Mouse (Mus musculus): ENCODE measurements at regions not wholly inside any gene's neighbourhood (a gene's known extent, or its start where the extent isn't known, plus 50 kb on each side); places are given as distances from the start of the nearest gene placed in this dataset.
"Not testable (repeated sequence)": the region's sequence is repeated elsewhere in the genome, so short reads cannot be mapped to it uniquely, and the experiment has no call there.

DNA sequence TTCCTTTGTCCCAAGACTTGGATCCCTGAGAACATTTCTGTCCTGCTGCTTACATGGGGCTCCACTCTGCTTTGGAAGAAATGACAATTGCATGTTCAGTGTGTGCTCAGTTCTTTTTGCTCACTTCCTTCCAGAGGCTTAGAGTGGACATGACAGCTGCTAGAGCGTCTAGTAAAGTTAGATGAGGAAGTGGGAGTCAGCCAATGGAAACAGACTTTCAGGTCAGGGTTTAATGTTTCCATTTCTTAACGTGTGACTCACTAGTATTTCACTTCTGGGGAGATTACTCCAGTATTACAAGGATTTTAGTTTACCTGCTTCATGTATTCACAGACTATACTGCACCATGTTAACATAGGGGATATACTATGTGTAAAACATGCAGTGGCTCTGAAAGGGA lies 759.3 kb upstream of the Gm38303 start:
- no peak for DNase-seq

DNA sequence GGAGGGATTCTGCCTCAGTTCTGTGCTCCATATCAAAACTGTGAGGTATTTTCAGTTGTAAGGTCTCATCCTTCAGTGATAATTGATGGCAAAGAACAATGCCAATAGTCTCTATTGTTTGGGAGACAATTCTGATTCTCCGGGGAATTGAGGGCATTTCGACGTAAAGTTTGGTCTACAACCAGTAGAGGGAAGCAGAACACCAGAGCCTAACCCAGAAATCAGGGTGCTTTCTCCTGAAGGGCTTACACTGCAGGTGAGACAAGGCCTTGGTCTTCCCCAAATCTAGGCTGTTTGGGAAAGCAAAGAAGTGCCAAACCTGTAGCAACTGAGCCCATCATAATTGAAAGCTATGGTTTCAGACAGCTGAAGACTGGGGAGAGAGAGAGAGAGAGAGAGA lies 758.7 kb upstream of the Gm38303 start:
- DNase-seq = peak in 1 of 2 experiments; percentile 1

DNA sequence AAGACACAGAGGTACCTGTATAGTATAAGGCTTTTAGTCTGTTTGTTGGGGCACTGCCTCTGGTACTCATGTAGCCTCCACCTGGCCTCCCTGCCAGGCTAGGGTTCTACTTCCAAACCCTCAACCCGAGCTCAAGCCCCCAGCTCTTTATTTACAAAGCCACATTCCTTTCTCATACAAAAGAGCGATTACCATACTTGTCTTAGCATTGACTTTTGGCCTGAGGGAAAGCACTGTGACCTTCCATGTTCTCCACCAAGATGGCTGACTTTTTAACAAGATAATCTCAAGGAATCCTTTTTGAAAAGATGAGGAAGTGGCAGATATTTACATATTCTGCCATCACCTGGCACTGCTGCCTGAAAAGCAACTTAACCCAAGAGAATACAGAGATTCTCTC lies 747.8 kb upstream of the Gm38303 start:
- DNase-seq = no peak

DNA sequence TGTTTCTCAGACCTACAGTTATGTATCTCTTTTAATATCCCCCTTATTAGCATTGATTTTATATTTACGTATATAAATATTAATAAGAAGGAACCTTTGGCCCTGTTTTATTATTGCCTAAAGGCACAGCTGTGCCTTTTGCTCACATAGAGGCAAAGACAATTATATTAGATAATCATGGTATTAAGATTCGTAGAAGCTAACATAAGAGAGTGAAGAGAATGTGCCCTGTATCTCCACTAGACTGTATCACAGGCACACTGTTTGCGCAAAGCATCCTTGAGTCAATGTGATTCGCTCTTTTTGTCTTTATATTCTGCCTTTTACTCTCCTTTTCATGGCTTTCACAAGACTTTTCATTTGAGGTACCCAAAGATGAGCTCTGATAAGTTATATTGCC lies 738.5 kb upstream of the Gm38303 start:
- no peak for DNase-seq

DNA sequence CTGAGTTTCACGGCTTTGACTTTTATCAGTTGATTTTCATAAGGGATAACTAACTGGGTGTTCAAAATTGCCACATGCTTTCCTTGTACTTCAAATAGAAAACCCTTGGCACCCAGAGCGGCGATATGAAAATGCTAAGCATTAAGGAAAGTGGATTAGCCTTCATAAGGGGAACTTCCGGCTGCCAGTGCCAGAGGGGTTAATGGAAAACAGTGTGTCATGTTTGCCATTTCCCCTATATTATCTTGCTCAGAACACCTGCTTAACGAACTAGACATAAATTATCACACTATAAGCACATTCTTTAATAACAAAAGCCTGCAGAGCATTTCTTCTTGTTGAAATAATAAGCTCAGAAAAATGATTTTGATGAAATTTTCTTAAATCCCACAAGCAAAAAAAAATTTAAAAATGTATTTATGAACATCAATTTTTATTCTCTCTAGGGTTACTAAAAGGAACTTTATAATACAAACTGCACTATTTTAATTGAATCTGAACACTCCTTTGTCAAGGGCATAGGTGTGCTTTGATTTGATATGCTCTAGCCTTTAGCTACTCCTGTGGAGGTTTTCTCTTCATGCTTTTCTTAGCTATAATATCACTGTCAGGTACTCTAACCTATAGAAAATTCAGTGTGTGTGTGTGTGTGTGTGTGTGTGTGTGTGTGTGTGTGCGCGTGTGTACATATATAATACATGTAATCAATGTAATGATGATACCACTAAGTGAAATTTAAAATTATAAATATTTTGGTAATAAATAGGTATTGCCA lies 699.7 kb upstream of the Gm38303 start:
- DNase-seq = no peak

DNA sequence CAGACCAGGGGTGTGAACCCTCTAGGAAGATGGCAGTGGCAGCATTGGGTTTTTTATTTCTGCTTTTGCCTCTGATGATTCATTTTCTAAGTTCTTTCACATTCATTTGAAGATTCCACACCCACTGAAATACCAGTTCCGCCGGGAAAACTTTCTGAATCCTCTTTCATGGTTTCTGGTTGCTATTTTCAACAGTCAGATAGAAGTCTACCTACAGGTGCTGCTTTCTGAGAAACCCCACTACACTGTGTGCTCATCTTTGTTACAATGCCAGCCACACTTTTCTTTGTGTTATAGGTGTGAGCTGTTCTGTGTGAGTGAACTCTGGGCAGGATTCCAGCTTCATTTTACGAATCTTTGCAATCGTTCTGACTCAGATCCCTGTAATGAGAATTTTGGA lies 694.5 kb upstream of the Gm38303 start:
- DNase-seq = no peak

DNA sequence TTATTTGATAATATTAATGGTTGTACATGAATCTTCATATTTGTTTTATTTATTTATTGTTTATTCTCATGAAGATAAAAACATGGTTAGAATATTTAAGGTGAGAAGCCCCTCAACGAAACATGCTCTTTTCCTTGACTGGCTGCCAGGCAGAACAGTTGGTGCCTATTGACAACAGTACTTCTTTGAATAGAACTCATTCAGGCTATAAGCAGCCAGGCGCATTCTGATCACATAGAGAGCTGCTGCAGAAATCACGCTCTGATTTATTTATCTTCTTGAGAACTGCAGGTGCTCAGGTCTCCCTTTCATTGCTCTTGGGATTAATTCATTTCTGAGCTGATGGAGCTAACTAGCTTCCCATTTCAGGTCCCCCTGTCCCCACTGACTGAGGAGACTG lies 688.9 kb upstream of the Gm38303 start:
- no peak for DNase-seq

DNA sequence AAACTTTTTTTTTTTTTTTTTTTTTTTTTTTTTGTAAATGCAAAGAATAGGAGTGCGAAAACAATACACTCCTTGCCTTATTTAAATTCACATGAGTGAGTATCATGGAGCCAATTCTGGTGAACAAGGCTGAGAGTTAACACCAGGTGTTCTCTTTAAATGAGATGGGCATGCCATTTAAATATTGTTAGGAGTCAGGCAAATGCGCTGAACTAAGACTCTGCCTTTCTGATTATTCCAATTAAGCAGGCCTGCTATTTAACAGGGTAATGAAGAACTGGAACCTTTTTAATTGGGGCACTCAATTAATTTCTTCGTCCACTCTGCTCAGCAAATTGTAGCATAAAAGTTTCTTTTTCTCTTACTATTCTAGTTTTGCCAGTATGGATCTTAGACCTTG lies 684.6 kb upstream of the Gm38303 start:
- no peak for DNase-seq

DNA sequence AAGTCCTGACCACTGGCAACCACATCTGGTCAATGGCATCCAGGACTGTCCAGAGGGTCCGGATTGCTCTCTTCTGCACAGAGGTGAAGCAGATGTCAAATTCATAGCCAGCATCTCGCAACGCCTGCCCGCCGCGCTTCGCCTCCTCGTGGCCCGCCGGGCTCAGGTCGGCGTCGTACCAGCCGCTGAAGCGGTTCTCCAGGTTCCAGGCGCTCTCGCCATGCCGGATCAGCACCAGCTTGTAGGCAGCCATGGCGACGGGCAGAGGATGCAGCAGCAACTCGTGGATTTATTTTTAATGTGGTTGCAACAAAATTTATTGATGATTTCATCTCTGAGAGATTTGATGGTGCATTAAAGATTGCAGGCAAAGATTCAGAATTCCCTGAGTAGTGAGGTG lies 679.4 kb upstream of the Gm38303 start:
- not testable (repeated sequence) for DNase-seq

DNA sequence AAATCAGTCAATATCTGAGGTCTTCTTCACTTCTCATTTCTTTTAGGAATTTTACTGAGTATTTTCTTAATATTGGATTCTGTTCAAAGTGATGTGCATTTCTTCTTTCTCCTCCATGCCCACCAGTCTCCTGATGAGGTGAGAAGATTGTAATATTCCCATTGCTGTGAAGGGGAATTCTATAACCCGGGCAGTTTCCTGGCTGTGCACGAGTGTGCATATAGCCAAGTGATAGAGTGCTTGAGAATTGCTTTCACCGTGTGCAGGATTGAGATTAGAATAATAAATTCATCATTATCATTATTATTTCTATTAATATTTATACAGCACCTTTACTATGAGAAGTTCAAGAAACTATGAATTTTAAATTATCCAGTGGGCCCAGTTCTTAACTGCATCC lies 671.9 kb upstream of the Gm38303 start:
- no peak for DNase-seq

DNA sequence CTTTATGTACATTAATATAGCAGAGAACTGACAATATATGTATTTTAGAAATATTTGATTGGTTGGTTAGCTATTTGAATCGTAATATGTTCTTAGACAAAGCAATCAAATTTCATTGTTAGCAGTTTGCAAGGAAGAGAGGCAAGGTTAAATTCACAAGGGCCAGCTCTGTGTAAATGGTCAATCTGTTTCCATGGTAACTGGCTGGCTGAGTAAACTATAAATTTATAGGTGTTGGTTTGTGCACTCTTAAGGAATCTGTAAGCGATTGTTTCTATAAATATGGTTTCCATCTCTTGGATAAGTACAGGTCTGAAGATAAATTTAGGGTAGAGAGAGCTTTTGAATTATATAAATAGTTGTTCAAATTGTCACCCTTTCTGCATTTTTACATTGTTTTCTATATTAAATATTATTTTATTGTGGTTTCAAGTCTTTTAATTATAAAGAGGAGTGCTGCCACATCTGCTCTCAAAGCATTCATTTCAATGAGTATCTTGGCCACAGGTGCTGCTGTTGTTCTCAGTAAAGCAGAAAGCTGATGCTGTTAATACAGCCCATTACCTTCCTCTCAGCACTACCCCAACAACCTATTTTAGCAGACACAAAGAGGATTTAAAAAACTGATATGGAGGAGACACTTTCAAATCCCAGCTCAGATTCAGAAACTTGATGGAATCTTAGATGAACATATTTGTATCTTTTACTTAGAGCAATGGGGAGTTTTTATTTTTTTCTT lies 671.2 kb upstream of the Gm38303 start:
- DNase-seq = no peak

DNA sequence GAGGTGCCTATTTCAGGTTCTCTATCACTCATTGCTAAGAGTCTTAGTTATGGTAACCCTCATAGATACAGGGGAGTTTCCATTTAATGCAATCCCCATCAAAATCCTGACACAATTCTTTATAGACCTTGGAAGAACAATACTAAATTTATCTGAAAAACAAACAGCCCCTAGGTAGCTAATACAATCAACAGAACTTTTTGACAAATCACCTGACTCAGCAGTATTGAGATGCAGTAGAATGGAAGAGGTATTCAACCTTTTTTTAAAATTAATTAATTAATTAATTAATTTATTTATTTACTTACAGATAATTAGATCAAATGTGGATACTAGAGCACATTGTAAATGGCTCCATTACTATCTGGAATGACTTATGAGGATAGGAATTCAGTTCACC lies 643.5 kb upstream of the Gm38303 start:
- DNase-seq = no peak

DNA sequence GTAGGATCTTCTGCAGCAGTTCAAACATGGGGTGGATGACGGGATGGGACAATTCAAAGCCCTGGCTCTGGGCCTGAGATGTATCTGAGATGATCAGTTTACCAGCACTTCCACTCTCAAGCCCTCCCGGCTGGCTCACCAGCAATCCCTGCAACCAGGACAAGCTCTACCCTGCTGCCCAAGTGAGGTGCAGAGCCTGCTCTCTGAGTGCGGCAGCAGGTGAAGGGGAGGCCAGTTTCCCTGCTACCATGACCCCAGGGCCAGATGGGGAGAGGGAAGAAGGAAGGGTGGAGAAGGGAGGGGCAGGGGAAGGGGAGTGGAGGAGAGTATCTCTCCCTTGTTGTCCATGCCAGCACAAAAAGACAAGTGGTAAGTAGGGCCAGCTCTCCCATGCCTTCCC lies 638.9 kb upstream of the Gm38303 start:
- no peak for DNase-seq

DNA sequence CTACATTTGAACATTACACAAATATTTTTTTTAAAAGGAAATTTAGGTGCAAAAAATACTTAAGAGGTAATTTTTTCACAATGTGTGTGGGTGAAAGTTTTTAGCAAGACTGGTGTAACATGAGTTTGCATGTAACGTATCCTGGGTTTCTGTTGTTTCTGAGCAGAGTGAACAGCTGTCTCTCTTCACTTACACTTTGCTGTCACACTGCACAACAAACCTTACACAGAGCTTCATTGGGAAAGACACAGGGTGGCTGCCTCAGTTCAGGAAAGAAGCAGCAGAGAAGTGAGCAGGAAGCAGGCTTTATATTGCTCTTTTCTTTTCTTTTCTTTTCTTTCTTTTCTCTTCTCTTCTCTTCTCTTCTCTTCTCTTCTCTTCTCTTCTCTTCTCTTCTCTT lies 617.1 kb upstream of the Gm38303 start:
- no peak for DNase-seq

DNA sequence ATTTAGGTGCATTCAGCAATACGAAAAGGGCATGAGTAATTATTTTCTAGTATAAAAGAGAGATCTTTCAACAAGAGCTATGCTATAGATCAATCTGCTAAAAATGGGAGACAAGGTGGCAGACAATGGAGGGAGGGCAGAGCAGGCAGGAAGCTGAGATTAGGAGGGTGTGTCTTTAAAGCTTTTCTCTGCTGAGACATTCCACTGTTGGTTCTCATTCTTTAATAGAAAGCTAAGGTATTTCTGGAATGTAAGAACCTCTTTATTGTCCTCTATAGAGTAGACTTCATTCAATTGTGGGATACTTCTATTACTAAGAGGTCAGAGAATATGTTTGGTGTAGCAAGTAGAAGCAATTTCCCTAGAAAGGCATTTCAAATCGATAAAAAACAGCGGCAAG lies 581.6 kb upstream of the Gm38303 start:
- DNase-seq = no peak

DNA sequence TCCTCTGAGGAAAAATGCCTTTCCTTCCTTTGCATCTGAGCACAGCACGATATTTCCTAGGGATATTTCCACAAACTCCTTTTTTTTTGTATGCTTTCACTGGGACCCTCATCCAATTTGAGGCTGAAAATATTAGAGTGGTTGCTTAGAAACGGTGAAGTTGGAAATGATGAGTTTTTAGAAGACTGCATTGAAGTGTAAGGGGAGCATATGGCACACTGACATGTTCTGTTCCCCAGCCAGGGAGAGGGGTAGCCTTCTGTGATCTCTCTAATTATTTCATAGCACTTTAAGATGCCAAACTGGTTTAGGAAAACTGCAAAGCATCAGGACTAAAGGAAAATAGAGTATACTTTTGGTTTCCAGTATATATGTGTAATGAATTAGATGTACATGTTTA lies 556.5 kb upstream of the Gm38303 start:
- peak; percentile 20 to 31 for DNase-seq
